Mouse (Mus musculus): ENCODE data around the gene Tmem108.
A peak's percentile ranks its signal among the peaks of the same experiment; 100 is the strongest.

The Tmem108 gene

DNA sequence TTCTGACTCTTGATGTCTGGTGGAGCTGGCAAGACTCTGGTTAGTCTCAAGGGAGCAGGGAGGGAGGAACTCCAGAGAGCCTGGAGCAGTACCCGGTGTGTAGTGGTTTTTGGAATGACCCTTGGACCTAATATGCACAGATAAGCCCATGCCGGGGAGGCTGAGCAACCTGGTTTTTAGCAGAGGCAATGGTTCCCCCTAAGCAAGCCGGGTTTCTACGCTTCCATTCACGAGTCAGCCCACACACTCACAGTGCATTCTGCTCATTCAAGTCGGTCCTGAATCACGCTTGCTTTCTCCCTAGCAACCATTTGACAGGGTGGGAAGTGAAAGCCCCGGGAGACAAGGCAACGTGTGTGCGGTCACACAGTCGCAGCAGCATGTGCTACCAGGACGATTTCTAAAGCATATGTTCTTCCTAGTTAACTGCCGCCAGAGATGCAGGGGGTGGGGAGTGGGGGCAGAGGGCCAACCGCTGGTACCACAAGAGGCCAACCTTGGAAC lies 259.7 kb downstream of the Tmem108 start:
- no peak for DNase-seq (ENCODE audit: low spot score in 2 of 2)

DNA sequence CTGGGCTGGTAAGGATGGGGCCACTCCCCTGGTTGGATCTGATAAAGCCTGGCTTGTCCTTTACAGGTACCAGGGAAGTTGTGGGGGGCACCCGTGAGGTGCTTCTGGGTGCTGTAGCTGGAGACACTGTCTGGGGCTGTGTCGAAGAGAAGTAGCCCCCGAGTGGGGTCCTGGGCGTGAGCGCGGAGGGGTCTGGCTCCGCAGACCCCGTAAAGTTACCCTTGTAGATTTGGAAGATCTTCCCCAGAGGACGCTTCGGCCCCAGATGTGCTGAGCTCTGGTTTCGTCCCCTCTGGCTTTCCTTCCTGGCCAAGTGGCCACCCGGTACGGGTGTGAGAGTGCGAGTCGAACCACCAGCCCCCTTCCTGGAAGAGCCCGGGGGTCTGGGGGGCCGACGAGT lies 262.3 kb downstream of the Tmem108 start:
- DNase-seq (ENCODE audit: low spot score in 2 of 2): no peak

DNA sequence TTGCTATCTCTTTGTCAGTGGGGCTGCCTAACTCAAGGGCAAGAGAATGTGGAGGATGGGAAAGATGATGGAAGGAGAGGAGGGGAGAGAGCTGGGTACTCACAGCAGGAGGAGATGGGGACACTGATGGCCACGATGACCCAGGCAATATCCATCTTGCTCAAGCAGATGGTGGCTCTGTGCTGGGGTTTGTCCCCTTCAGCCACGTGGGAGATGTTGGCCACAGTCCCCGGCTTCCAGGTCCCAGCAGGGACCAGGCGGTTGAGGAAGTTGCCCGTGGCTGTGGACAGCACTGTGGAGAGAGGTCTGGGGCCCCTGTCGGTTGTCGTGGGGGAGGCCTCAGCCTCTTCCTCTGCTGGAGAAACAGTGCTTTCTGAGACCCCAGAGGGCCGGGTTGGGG lies 262.9 kb downstream of the Tmem108 start:
- DNase-seq (ENCODE audit: low spot score in 2 of 2): no peak

DNA sequence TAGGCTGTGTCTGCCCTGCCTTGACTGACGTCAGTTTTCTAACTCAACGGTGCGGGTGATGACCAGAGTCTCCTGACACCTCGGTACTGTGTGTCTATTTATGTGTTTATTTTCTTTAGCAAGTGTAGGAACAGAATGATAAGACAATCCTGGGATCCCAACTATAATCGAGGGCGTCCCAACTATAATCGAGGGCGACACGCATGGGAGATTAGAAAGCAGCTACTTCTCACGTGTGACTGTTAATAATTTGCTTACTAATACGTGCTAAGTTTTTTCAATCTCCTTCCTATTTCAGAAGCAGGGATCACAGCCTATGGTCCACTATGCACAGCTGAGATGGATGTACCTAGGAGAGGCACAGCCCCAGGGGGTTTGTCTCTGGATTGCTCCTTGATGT lies 266.2 kb downstream of the Tmem108 start:
- no peak for DNase-seq (ENCODE audit: low spot score in 2 of 2)

DNA sequence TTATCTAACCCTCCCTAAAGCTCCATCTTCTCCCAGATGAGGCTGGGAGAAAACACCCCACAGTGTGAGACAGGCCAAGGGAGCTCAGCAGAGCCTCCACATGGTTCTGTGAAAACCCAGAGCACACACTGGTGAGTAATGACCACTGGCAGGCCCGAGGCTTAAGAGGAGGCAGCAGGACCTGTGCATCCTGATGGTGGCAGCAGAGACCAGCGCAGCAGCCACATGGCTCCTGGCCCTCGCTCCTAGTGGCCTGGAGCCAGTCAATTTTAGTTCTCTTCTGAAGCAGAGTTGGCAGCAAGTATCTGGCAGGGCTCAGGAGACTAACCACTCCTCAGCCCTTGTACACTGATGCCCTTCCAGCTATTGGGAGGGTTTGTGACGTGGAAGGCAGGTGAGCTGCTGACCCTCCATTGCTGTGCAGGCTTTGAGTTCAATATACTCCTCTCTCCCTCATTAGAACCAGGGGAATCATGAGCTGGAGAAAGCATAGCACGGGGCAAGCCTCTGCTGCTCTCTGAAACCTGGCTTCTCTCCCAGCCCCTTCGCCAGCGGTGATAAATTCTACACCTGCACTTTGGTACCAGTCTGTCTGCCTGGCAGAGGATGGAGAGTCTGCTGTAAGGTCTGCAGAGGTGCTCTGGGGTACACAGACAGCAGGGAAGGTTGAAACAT lies 267.2 kb downstream of the Tmem108 start:
- DNase-seq (ENCODE audit: low spot score in 2 of 2): peak in 1 of 2 experiments; percentile 33

DNA sequence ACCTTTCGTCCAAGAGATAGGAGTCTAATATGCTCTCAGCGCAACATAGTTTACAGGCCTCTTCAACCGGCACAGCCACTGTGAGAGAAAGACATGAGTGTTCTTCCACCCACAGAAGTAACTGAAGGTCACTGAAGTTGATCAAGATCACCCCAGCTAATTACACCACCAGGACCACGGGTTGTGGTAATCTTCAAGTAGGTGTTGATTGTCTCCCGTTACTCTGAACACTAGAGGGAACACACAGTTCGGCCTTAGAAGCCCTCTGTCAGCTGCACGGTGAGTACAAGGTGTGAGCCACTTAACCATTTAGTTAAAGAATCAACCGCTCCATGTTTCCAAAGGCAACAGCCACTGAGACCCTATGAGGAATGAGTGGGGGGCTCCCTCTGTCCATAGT lies 269.7 kb downstream of the Tmem108 start:
- no peak for DNase-seq (ENCODE audit: low spot score in 2 of 2)

GRCm38 (mm10) chr9:103490439-103490838 lies 271.2 kb downstream of the Tmem108 start:
- DNase-seq (ENCODE audit: low spot score in 2 of 2): peak; percentile 55 to 80

- DNase-seq (ENCODE audit: low spot score in 2 of 2): peak; percentile 22 to 78
These were observed 271.8 kb downstream of the Tmem108 start for GRCm38 (mm10) chr9:103489883-103490282.

- DNase-seq (ENCODE audit: low spot score in 2 of 2): peak in 1 of 2 experiments; percentile 74
These were observed 272.5 kb downstream of the Tmem108 start for GRCm38 (mm10) chr9:103489096-103489495.

DNA sequence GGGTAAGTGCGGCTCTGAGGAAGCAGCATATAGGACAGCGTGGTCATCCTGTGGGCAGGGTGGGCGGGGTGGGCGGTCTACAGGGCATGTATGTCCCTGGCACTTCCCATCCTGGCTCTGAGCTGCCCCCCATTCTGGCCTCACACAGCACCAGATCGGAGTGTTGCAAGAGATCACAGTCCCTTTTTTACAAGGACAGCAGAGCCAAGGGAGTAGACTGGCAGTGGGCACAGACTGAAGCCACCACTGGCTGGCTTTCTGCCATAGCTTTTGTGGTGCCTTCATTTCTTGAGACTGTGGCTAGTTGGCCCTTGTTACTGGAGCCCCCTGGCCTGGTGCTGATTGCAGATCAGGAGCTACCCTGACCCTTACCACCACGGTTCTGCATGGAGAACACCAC lies 275.4 kb downstream of the Tmem108 start:
- DNase-seq (ENCODE audit: low spot score in 2 of 2): no peak

DNA sequence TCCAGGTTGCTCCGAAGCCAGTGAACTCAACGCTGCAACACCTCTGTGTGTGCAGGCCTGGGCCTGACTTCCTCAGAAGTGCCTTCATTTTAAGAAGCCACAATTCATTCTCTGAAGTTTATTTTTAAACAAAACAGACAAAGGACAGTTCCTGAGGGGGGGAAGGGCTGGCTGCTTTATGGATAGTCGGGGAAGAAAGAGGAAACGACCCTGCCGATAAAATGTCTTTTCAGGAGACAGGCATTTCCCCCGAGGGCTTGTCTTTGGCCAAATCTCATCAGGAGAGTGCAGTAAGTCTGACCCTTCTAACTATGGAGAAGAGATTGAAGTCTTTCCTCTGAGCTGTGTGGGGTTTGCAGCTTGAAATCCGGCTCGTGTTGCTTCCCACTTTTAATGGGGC lies 276.0 kb downstream of the Tmem108 start:
- DNase-seq (ENCODE audit: low spot score in 2 of 2): no peak

DNA sequence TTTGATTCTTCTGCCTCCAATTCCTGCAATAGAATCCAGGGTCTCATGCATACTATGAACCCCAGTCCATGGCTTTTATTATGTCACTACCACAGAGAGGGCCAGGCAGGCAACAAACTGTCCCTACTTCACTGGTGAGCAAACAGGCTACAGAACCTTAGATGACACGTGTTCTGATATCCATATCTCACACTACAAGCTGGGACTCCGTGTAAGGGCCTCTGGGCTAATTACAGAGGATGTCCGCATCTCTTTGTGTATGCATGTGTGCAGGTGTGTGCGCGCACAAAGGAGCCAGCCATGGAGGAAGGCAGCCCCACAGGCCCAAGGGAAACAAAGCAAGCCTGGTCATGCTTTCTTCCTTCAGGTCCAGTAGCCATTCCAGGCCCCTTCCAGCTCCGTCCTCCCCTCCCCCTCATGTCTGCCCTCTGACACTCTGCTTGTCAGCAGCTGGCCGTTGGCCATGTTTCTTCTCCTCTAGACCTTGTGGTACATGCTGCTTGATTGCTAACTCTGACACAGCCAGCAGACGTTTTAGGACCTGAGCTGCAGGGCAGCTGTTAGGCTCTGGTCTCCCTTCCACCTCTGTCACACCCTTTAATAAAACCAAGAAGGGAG lies 280.9 kb downstream of the Tmem108 start:
- DNase-seq (ENCODE audit: low spot score in 2 of 2): no peak

- no peak for DNase-seq (ENCODE audit: low spot score in 2 of 2)
These were observed 281.5 kb downstream of the Tmem108 start, which contains the start of gene Bfsp2 for GRCm38 (mm10) chr9:103480044-103480576. Gene Bfsp2, minus strand, starts transcription at chr9:103480420.

GRCm38 (mm10) chr9:103475414-103475813 lies 286.2 kb downstream of the Tmem108 start:
- no peak for DNase-seq (ENCODE audit: low spot score in 2 of 2)

GRCm38 (mm10) chr9:103473915-103474688 lies 287.5 kb downstream of the Tmem108 start:
- no peak for DNase-seq (ENCODE audit: low spot score in 2 of 2)

DNA sequence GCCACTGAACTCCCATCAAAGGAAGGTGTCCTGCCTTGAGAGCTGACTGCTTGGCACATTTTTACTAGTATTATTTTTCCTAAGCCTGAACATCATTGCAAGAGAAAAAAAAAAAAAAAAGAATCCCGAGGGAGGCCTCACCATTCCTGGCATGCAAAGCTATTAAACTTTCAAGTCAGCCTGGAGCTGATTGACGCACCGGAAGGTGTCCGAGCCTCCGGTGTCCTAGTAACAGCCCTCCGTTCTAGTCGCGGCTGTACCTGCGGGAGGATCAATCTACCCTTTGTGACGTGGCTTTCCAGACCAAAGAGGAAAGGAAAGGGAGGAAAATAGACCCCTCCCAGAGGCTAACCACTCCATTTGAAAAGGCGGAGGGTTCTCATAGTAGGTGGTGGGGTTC lies 289.9 kb downstream of the Tmem108 start:
- no peak for DNase-seq (ENCODE audit: low spot score in 2 of 2)

DNA sequence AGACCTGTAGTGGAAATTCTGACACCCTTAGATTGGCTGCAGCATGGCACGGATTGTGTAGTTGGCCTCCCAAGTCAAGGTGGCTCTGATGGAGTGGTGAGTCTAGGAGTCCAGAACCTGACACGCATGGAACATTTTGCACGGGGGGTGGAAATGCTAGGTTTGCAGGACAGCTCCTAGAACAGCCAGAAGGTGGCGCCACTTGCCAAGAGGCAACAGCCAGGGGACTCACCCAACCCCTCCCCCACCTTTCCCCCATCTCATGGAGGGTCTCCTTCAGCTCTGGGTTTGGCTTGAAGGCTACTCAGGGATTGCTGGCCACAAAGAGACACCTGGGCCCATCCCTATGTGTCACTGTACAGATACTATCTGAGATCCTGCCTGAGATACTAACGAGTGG lies 292.1 kb downstream of the Tmem108 start:
- peak in 1 of 2 experiments; percentile 63 for DNase-seq (ENCODE audit: low spot score in 2 of 2)

GRCm38 (mm10) chr9:103468911-103469310 lies 292.7 kb downstream of the Tmem108 start:
- no peak for DNase-seq (ENCODE audit: low spot score in 2 of 2)

GRCm38 (mm10) chr9:103465711-103466220 lies 295.9 kb downstream of the Tmem108 start:
- no peak for DNase-seq (ENCODE audit: low spot score in 2 of 2)

GRCm38 (mm10) chr9:103465293-103465692 lies 296.3 kb downstream of the Tmem108 start:
- no peak for DNase-seq (ENCODE audit: low spot score in 2 of 2)

- DNase-seq (ENCODE audit: low spot score in 2 of 2): peak in 1 of 2 experiments; percentile 15
These were observed 297.8 kb downstream of the Tmem108 start for GRCm38 (mm10) chr9:103463833-103464232.

DNA sequence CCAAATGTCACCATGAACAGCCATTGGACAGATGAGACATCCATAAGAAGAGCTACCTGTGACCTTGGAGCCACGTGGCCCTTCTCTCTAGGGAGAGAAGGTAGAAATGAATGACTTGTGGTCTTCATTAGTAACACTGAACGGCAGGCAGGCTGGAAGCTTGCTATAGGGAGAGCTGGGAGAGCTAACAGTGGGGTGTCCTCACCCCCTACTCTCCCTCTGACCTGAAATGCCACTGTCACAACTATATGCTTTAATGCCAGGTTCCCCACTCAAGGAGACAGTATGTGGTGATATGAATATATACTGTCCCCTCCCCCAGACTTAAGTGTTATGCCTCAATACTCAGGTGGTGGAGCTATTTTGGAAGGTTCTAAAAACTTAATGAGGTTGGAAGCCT lies 301.8 kb downstream of the Tmem108 start:
- DNase-seq (ENCODE audit: low spot score in 2 of 2): no peak
